In the genomic region with DNA sequence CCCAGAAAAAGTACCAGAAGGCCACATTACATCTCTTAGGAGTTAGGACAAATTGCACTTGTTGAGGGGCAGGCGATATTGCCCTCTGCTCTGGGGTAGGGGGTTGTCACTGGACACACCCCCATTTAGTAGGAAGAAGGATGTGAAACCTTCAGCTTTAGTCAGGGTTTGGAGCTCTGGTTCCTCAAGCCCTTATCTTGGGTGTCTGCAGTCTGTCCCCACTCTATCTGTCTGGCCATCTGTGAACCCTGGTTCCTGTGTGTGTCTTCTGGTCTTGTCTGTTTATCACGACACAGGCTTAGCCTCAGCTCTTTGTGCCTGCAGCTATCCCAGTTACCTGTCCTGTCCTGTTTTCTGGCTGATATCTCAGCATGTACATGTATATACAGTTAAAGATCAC, we compare ENCODE assay signal across 16 mouse cellular contexts. TPM values are rescaled to one million over a fixed set of nuclear protein-coding genes. Genes with fewer than 3 reads are reported as not detected.
DNase-seq lines count a peak whose midpoint lies in the region; ATAC-seq and TF ChIP-seq lines count a peak whose summit lies in the region.
"Had no signal": no experiment of that assay in that cellular context is flagged by ENCODE, and none has a peak within 500 bp of the region (broad histone marks: within the 10 kb centered on the region; RNA-seq: fewer than 3 reads in every experiment).

No protein-coding gene starts in this region.

- no peaks in the 10 kb centered on the region for H3K9me3 ChIP-seq in lung, postnatal 0 days (ENCODE audit: low read length)
- no peaks in the 10 kb centered on the region for H3K9me3 ChIP-seq in MEL (replicated peaks; ENCODE audit: insufficient read depth, low read length)
- H3K9me3 ChIP-seq: embryonic facial prominence, embryonic 15.5 days; limb, embryonic 13.5 days; megakaryocyte, embryonic 14.5 days had no signal

- peak; percentile 55 for ATAC-seq in lung, postnatal 0 days
- ATAC-seq in monocyte, adult 5-6 weeks (replicated peaks; ENCODE audit: insufficient number of reproducible peaks, low FRiP score, low TSS enrichment, poor library complexity, severe bottlenecking), result peak; percentile 78

- H3K4me2 ChIP-seq in lung, postnatal 0 days (replicated peaks; ENCODE audit: low read depth, low read length), result no peak overlapping the region
- H3K4me2 ChIP-seq: embryonic facial prominence, embryonic 15.5 days; limb, embryonic 13.5 days had no signal

- H3K36me3 ChIP-seq in lung, postnatal 0 days (ENCODE audit: insufficient read depth, low read length), result no peaks in the 10 kb centered on the region
- peaks cover 0 to 27% of the 10 kb centered on the region in 2 experiments; a peak in 2 of 4 replicates for H3K36me3 ChIP-seq in MEL (ENCODE audit: control insufficient read depth in 1 of 2, insufficient read depth in 2 of 2, low read length in 2 of 2)
- H3K36me3 ChIP-seq: embryonic facial prominence, embryonic 15.5 days; limb, embryonic 13.5 days had no signal

- no peak overlapping the region for H3K4me3 ChIP-seq in lung, postnatal 0 days (ENCODE audit: low read depth, low read length)
- no peak overlapping the region for H3K4me3 ChIP-seq in lung, adult 2 months (replicated peaks; ENCODE audit: extremely low read depth, low read depth, low read length)
- no peak overlapping the region for H3K4me3 ChIP-seq in MEL (ENCODE audit: control insufficient read depth in 1 of 2, insufficient read depth in 1 of 2, low read depth in 2 of 2, low read length in 2 of 2)
- H3K4me3 ChIP-seq in layer of hippocampus, adult 2 months, result no peak overlapping the region
- H3K4me3 ChIP-seq: embryonic facial prominence, embryonic 15.5 days; limb, embryonic 13.5 days; myocyte had no signal

- no peak for DNase-seq in lung, postnatal 0 days (ENCODE audit: low spot score)
- DNase-seq in lung, adult 2 months, result no peak
- DNase-seq in MEL (ENCODE audit: low read depth, low spot score) (peak; percentile 89), liver (peak; percentile 66), adipocyte (ENCODE audit: low spot score) (no peak)
- DNase-seq in layer of hippocampus, adult 2 months (ENCODE audit: low spot score in 2 of 2), result no peak
- no peak for DNase-seq in gastrocnemius, postnatal 4 days (ENCODE audit: low spot score in 2 of 2)
- DNase-seq: heart, adult 18-20 months; kidney, postnatal 10 days; layer of hippocampus, postnatal 36 days; right cerebral cortex, postnatal 25 days had no signal

- no peak; the same call in 1 of the 2 replicates for TF ChIP-seq EP300 in lung, postnatal 0 days (IDR thresholded peaks at IDR 0.05)
- peak; percentile 95 to 96 for TF ChIP-seq EP300 in MEL (IDR thresholded peaks at IDR 0.05; ENCODE audit: low read depth in 1 of 2, low read length in 2 of 2)

- no peak for TF ChIP-seq RAD21 in MEL (IDR thresholded peaks at IDR 0.05; ENCODE audit: low read depth, low read length)

- no peaks in the 10 kb centered on the region for H3K27me3 ChIP-seq in lung, postnatal 0 days (replicated peaks; ENCODE audit: insufficient read depth, low read length)
- H3K27me3 ChIP-seq in MEL (ENCODE audit: control insufficient read depth in 1 of 2, insufficient read depth in 2 of 2, low read length in 2 of 2), result no peaks in the 10 kb centered on the region
- H3K27me3 ChIP-seq: embryonic facial prominence, embryonic 15.5 days; limb, embryonic 13.5 days had no signal

- no peaks in the 10 kb centered on the region for H3K79me2 ChIP-seq in MEL (ENCODE audit: control insufficient read depth, insufficient read depth, low read length, poor library complexity)

- no peaks in the 10 kb centered on the region for H3K4me1 ChIP-seq in lung, postnatal 0 days (ENCODE audit: insufficient read depth, low read depth, low read length)
- H3K4me1 ChIP-seq in lung, adult 2 months (ENCODE audit: control insufficient read depth, insufficient read depth, low read length), result no peaks in the 10 kb centered on the region; the same call in none of the 2 replicates
- peaks cover 8 to 41% of the 10 kb centered on the region in 2 experiments for H3K4me1 ChIP-seq in MEL (ENCODE audit: control insufficient read depth in 1 of 2, insufficient read depth in 2 of 2, low read length in 2 of 2)
- H3K4me1 ChIP-seq: embryonic facial prominence, embryonic 15.5 days; limb, embryonic 13.5 days had no signal

- no peak overlapping the region for H3K9ac ChIP-seq in lung, postnatal 0 days (replicated peaks; ENCODE audit: low read depth)
- H3K9ac ChIP-seq in MEL (ENCODE audit: control insufficient read depth, low read depth, low read length, poor library complexity, severe bottlenecking), result no peak overlapping the region
- H3K9ac ChIP-seq: embryonic facial prominence, embryonic 15.5 days; limb, embryonic 13.5 days had no signal

- no peak overlapping the region for H3K27ac ChIP-seq in lung, postnatal 0 days (ENCODE audit: low read length)
- peak overlapping the region; percentile 56 for H3K27ac ChIP-seq in MEL (ENCODE audit: control insufficient read depth, low read depth, low read length)
- no peak overlapping the region for H3K27ac ChIP-seq in layer of hippocampus, adult 2 months
- H3K27ac ChIP-seq: embryonic facial prominence, embryonic 15.5 days; limb, embryonic 13.5 days had no signal

- no peak for TF ChIP-seq CTCF in lung, postnatal 0 days (IDR thresholded peaks at IDR 0.05)
- TF ChIP-seq CTCF in lung, adult 2 months (IDR thresholded peaks at IDR 0.05; ENCODE audit: insufficient read depth, low read length), result no peak
- TF ChIP-seq CTCF in MEL (IDR thresholded peaks at IDR 0.05 in 2 of 3, conservative IDR thresholded peaks at IDR 0.05 in 1 of 3; ENCODE audit: control insufficient read depth in 1 of 3, insufficient read depth in 1 of 3, low read depth in 2 of 3, low read length in 3 of 3, poor library complexity in 1 of 3, severe bottlenecking in 1 of 3), result no peak
- no peak for TF ChIP-seq CTCF in layer of hippocampus, adult 2 months (conservative IDR thresholded peaks at IDR 0.05)

- WGBS in lung, postnatal 0 days, result 50% methylated on average over 2 of the region's 2 CpGs
- WGBS in lung, adult 2 months, result 56% methylated on average over 2 of the region's 2 CpGs

- TF ChIP-seq POLR2A in lung, adult 2 months (IDR thresholded peaks at IDR 0.05; ENCODE audit: borderline replicate concordance, extremely low read depth, low read depth, low read length), result no peak
- no peak for TF ChIP-seq POLR2A in MEL (IDR thresholded peaks at IDR 0.05; ENCODE audit: control insufficient read depth in 1 of 2, insufficient read depth in 1 of 2, low read depth in 1 of 2, low read length in 2 of 2, poor library complexity in 1 of 2)

TF ChIP-seq in MEL, 35 proteins besides CTCF, POLR2A, EP300 and RAD21 (continues in another document):
- TF ChIP-seq TBP (IDR thresholded peaks at IDR 0.05; ENCODE audit: low read depth, low read length), result no peak
- no peak for TF ChIP-seq POLR2AphosphoS5 (IDR thresholded peaks at IDR 0.05; ENCODE audit: borderline replicate concordance, low read depth, low read length)
- no peak for TF ChIP-seq MAX (IDR thresholded peaks at IDR 0.05; ENCODE audit: low read length)
- TF ChIP-seq MEF2A (IDR thresholded peaks at IDR 0.05; ENCODE audit: extremely low read depth, insufficient replicate concordance, low read depth, low read length, poor library complexity, severe bottlenecking), result no peak
- peak; percentile 36; the same call in 1 of the 2 replicates for TF ChIP-seq HCFC1 (IDR thresholded peaks at IDR 0.05; ENCODE audit: low read depth, low read length)
- TF ChIP-seq GATA1 (IDR thresholded peaks at IDR 0.05; ENCODE audit: low read depth, low read length), result peak; percentile 97
- no peak for TF ChIP-seq ZC3H11A (IDR thresholded peaks at IDR 0.05; ENCODE audit: low read depth, low read length)
- TF ChIP-seq NELFE (IDR thresholded peaks at IDR 0.05; ENCODE audit: low read depth, low read length), result no peak
- TF ChIP-seq ELF1 (IDR thresholded peaks at IDR 0.05; ENCODE audit: low read depth, low read length), result peak; percentile 31; the same call in 1 of the 2 replicates
- peak; percentile 75; the same call in 1 of the 2 replicates for TF ChIP-seq MAZ (IDR thresholded peaks at IDR 0.05; ENCODE audit: low read depth, low read length)
- TF ChIP-seq TAL1 (IDR thresholded peaks at IDR 0.05; ENCODE audit: low read length), result peak; percentile 98
- no peak for TF ChIP-seq NRF1 (IDR thresholded peaks at IDR 0.05; ENCODE audit: insufficient read depth, low read depth, low read length, poor library complexity, severe bottlenecking)
- no peak for TF ChIP-seq E2F4 (IDR thresholded peaks at IDR 0.05; ENCODE audit: borderline replicate concordance, low read depth, low read length)
- no peak for TF ChIP-seq KAT2A (conservative IDR thresholded peaks at IDR 0.05; ENCODE audit: low read depth, low read length)
- 0 out of 2 replicates have a peak, but pooled peaks have one; percentile 15 for TF ChIP-seq JUND (IDR thresholded peaks at IDR 0.05; ENCODE audit: low read depth, low read length)

RNA-seq across cellular contexts. Expression of gene Sash3, which starts 7.2 kb away (rescaled TPM):
- polyA plus RNA-seq in lung, postnatal 0 days (2015; fragmentation: Nextera tagmentation; extraction: Ambion mirVana), result 4.5 and 4.8 TPM in 2 replicates
- polyA plus RNA-seq in lung, adult 2 months (2012; rRNA removed), result 11.5 and 14.6 TPM in 2 replicates
- total RNA-seq in MEL (2012; rRNA removed), result 0.31 and 0.56 TPM in 2 replicates
- polyA plus RNA-seq in MEL (2012; ENCODE audit: insufficient read depth in 1 of 2, insufficient read length in 2 of 2, low read depth in 1 of 2, low replicate concordance in 2 of 2, missing spikeins in 1 of 2), result 1 to 10 TPM in 1 of 2 experiments, not detected in 1; 1.2 TPM
- total RNA-seq in monocyte, adult 5-6 weeks (2017), result 193 to 270 TPM (median 209 TPM) in 3 replicates
- total RNA-seq in layer of hippocampus, adult 2 months (2021), result 1 to 10 TPM; 1.5 to 1.8 TPM
- total RNA-seq in gastrocnemius, postnatal 4 days (2021), result 1 to 10 TPM; 1.5 to 1.8 TPM
- polyA plus RNA-seq: myocyte had no signal

RNA-seq across cellular contexts. Expression of gene Xpnpep2, which starts 44.9 kb away (rescaled TPM):
- 0.54 and 0.64 TPM in 2 replicates for polyA plus RNA-seq in lung, postnatal 0 days (2015; fragmentation: Nextera tagmentation; extraction: Ambion mirVana)
- 3.5 and 9.1 TPM in 2 replicates for polyA plus RNA-seq in lung, adult 2 months (2012; rRNA removed)
- 0.31 and 0.62 TPM in 2 replicates for total RNA-seq in MEL (2012; rRNA removed)
- 1 to 10 TPM in 1 of 2 experiments, not detected in 1; 1.9 TPM for polyA plus RNA-seq in MEL (2012; ENCODE audit: insufficient read depth in 1 of 2, insufficient read length in 2 of 2, low read depth in 1 of 2, low replicate concordance in 2 of 2, missing spikeins in 1 of 2)
- total RNA-seq in monocyte, adult 5-6 weeks (2017), result not detected in 3 replicates
- total RNA-seq in layer of hippocampus, adult 2 months (2021), result under 1 TPM; 0.29 to 0.49 TPM
- total RNA-seq in gastrocnemius, postnatal 4 days (2021), result 1 to 10 TPM; 1.5 to 4.0 TPM

RNA-seq across cellular contexts. Expression of gene Zdhhc9, which starts 55.3 kb away (rescaled TPM):
- 3.9 and 4.2 TPM in 2 replicates for polyA plus RNA-seq in lung, postnatal 0 days (2015; fragmentation: Nextera tagmentation; extraction: Ambion mirVana)
- 21.6 and 31.0 TPM in 2 replicates for polyA plus RNA-seq in lung, adult 2 months (2012; rRNA removed)
- total RNA-seq in MEL (2012; rRNA removed), result 2.0 and 2.3 TPM in 2 replicates
- 10 to 100 TPM in 1 of 2 experiments, 1 to 10 TPM in 1; 8.3 to 51.7 TPM for polyA plus RNA-seq in MEL (2012; ENCODE audit: insufficient read depth in 1 of 2, insufficient read length in 2 of 2, low read depth in 1 of 2, low replicate concordance in 2 of 2, missing spikeins in 1 of 2)
- 19.7 to 23.7 TPM (median 22.4 TPM) in 3 replicates for total RNA-seq in monocyte, adult 5-6 weeks (2017)
- total RNA-seq in layer of hippocampus, adult 2 months (2021), result 10 to 100 TPM; 41.3 to 41.6 TPM
- 10 to 100 TPM; 19.7 to 21.4 TPM for total RNA-seq in gastrocnemius, postnatal 4 days (2021)

Comparison
In these comparisons a context has a peak if more than half of its experiments do, and no peak if none do; other contexts are left out.
1. DNase-seq: peak in MEL (single experiment) and liver (single experiment); none in lung, postnatal 0 days (single experiment), lung, adult 2 months (single experiment), layer of hippocampus, adult 2 months (0 of 2), adipocyte (single experiment) and gastrocnemius, postnatal 4 days (0 of 2).
2. RNA of gene Sash3, which starts 7.2 kb away (total RNA-seq): 193 to 270 TPM in monocyte, adult 5-6 weeks; 1.5 to 1.8 TPM in gastrocnemius, postnatal 4 days, 1.5 to 1.8 TPM in layer of hippocampus, adult 2 months and 0.31 to 0.56 TPM in MEL; every median in the first group is over 10 times any median in the second.